Mouse (Mus musculus) adrenal gland, postnatal 14 days (tissue): ENCODE results near the gene Gm10778. TPM values are rescaled to one million over a fixed set of nuclear protein-coding genes. Genes with fewer than 3 reads are reported as not detected.

Experiments used
- total RNA-seq: library from RNA; stranded (reverse); gene quantifications from 2 replicates; pipeline ENCODE4 v1.2.3, GENCODE M21; 2021

Gm10778 gene
- total RNA-seq, 1 experiment from 2014 or later, result 2.1 TPM

Other genes starting within 250 kb of the Gm10778 start
- gene Nfic, start 193.4 kb upstream of the Gm10778 start, total RNA-seq, result 90.1 and 104 TPM in 2 replicates
- 0.48 and 0.98 TPM in 2 replicates for gene Celf5, start 166.3 kb upstream of the Gm10778 start, total RNA-seq
- gene Ncln, start 152.7 kb upstream of the Gm10778 start, total RNA-seq, result 102 and 107 TPM in 2 replicates
- gene S1pr4, start 148.9 kb upstream of the Gm10778 start, total RNA-seq, result 2.3 and 7.4 TPM in 2 replicates
- 0.85 and 1.9 TPM in 2 replicates for gene Gna15, start 124.8 kb upstream of the Gm10778 start, total RNA-seq
- 65.0 and 67.2 TPM in 2 replicates for gene Gna11, start 103.9 kb upstream of the Gm10778 start, total RNA-seq
- 646 and 698 TPM in 2 replicates for gene Aes, start 89.6 kb upstream of the Gm10778 start, total RNA-seq
- 17.8 and 18.1 TPM in 2 replicates for gene Tle2, start 74.5 kb upstream of the Gm10778 start, total RNA-seq
- 10.1 and 15.3 TPM in 2 replicates for gene Tle6, start 48.0 kb upstream of the Gm10778 start, total RNA-seq
- gene BC025920, start 42.8 kb upstream of the Gm10778 start, total RNA-seq, result 2.0 TPM in 2 replicates
- 22.2 and 24.3 TPM in 2 replicates for gene Sirt6, start 21.3 kb upstream of the Gm10778 start, total RNA-seq
- 18.1 and 22.5 TPM in 2 replicates for gene Ankrd24, start 20.5 kb upstream of the Gm10778 start, total RNA-seq
- gene Zfp433, start 55.8 kb downstream of the Gm10778 start, total RNA-seq, result 6.0 and 8.7 TPM in 2 replicates
- 2.1 and 3.6 TPM in 2 replicates for gene Gm3055, start 122.1 kb downstream of the Gm10778 start, total RNA-seq
- gene Gm4767, start 163.1 kb downstream of the Gm10778 start, total RNA-seq, result 1.8 and 2.1 TPM in 2 replicates
- gene Gm32687, start 214.9 kb downstream of the Gm10778 start, total RNA-seq, result 1.4 and 2.0 TPM in 2 replicates